Mouse (Mus musculus): ENCODE data around the gene Vasn. TPM values are rescaled to one million over a fixed set of nuclear protein-coding genes. Genes with fewer than 3 reads are reported as not detected.

Gene Vasn
- polyA plus RNA-seq, 1 experiment, result 4.4 TPM

DNA sequence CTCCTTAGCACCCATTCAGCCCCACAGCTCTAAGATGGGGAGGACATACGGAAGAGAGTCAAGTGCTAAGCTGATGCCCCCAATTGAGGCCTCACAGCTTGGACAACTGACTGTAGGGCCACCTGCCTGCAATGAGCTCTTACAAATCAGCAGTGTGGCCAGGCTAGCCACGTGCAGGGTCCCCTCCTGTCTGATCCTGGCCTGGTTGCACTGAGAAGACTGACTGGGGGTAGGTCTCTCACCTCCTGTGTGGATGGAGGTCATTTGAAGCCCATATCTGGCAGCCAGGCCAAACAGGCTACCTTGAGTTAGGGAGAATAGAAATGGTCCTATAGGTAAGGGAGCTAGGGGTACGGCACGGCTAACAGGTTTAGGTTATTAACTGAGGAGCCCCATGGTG is 6.1 kb downstream of the Vasn start:
- Histone ChIP-seq H3K4me1 (ENCODE audit: control insufficient read depth, insufficient read depth, insufficient read length, low read length) (peaks cover 18% of the 10 kb centered on the region), H3K4me3 (ENCODE audit: insufficient read depth, low read depth, low read length) (no peak overlapping the region), H3K27ac (replicated peaks; ENCODE audit: low read depth, low read length) (no peak overlapping the region)

DNA sequence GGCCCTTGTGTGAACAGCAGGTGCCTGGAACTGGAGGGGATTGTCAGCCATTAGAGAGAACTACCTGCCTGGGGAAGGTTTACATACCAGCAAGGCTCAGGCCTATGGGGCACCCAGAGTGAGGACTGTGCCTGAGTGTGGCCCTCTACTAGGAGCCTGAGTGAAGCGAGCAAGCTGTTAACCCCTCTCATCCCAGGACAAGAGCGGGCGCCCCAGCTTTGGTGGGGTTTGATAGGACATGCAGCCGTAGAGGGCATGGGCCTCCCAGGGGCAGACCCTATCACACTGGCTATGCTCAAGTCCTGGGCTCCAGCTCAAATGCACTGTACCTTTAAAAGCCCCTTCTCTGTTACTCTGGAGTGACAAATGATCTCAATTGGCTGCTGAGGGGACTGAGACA is 7.1 kb downstream of the Vasn start:
- no peak overlapping the region for H3K4me3 ChIP-seq (ENCODE audit: insufficient read depth, low read depth, low read length)
- H3K4me1 ChIP-seq (ENCODE audit: control insufficient read depth, insufficient read depth, insufficient read length, low read length), result peaks cover 24% of the 10 kb centered on the region
- H3K27ac ChIP-seq (replicated peaks; ENCODE audit: low read depth, low read length), result peak overlapping the region; percentile 50

GRCm38 (mm10) chr16:4647651-4648141 is 8.0 kb downstream of the Vasn start:
- no peak overlapping the region for H3K4me3 ChIP-seq (ENCODE audit: insufficient read depth, low read depth, low read length)
- H3K4me1 ChIP-seq (ENCODE audit: control insufficient read depth, insufficient read depth, insufficient read length, low read length), result peaks cover 29% of the 10 kb centered on the region
- peak overlapping the region; percentile 50 for H3K27ac ChIP-seq (replicated peaks; ENCODE audit: low read depth, low read length)

GRCm38 (mm10) chr16:4648416-4649023 is 8.8 kb downstream of the Vasn start:
- H3K4me1 ChIP-seq (ENCODE audit: control insufficient read depth, insufficient read depth, insufficient read length, low read length), result peaks cover 29% of the 10 kb centered on the region

DNA sequence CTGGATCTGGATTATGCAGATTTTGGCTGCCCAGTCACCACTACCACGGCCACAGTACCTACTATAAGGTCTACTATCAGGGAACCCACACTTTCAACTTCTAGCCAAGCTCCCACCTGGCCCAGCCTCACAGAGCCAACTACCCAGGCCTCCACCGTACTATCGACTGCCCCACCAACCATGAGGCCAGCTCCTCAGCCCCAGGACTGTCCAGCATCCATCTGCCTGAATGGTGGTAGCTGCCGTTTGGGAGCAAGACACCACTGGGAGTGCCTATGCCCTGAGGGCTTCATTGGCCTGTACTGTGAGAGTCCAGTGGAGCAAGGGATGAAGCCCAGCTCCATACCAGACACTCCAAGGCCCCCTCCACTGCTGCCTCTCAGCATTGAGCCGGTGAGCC is 9.5 kb downstream of the Vasn start:
- H3K4me1 ChIP-seq (ENCODE audit: control insufficient read depth, insufficient read depth, insufficient read length, low read length), result peaks cover 26% of the 10 kb centered on the region
- no peak overlapping the region for H3K4me3 ChIP-seq (ENCODE audit: insufficient read depth, low read depth, low read length)
- peak overlapping the region; percentile 1; the same call in 1 of the 2 replicates for H3K27ac ChIP-seq (replicated peaks; ENCODE audit: low read depth, low read length)

More at GRCm38 (mm10) chr16:4648416-4649023, 8.8 kb downstream of the Vasn start:
- Histone ChIP-seq H3K4me3 (ENCODE audit: insufficient read depth, low read depth, low read length) (no peak overlapping the region), H3K27ac (replicated peaks; ENCODE audit: low read depth, low read length) (no peak overlapping the region)

GRCm38 (mm10) chr16:4649692-4650091 is 10.0 kb downstream of the Vasn start:
- peak overlapping the region; percentile 1; the same call in 1 of the 2 replicates for H3K27ac ChIP-seq (replicated peaks; ENCODE audit: low read depth, low read length)
- H3K4me3 ChIP-seq (ENCODE audit: insufficient read depth, low read depth, low read length), result no peak overlapping the region
- peaks cover 29% of the 10 kb centered on the region for H3K4me1 ChIP-seq (ENCODE audit: control insufficient read depth, insufficient read depth, insufficient read length, low read length)

GRCm38 (mm10) chr16:4650161-4650560 is 10.4 kb downstream of the Vasn start:
- no peak overlapping the region for H3K4me3 ChIP-seq (ENCODE audit: insufficient read depth, low read depth, low read length)
- peaks cover 29% of the 10 kb centered on the region for H3K4me1 ChIP-seq (ENCODE audit: control insufficient read depth, insufficient read depth, insufficient read length, low read length)
- no peak overlapping the region for H3K27ac ChIP-seq (replicated peaks; ENCODE audit: low read depth, low read length)

DNA sequence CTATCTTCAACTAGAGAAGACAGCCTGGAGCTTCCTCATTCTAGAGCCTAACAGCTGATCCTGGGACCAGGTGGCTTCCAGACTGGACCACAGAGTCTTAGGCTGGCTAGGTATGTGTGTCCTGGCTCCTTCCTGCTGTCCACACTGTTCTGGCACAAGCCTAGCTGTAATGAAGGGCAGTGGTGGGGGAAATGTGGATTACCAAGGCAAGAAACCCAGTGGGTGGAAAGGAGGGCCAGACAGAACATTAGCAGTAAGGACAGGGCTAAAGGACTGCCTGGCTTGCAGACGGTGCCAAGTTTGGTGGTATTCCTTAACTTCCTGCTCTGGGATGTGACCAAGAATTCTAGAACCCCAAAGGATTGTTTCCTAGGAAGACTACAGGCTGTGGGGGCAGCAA is 11.3 kb downstream of the Vasn start:
- H3K4me3 ChIP-seq (ENCODE audit: insufficient read depth, low read depth, low read length), result no peak overlapping the region
- peaks cover 35% of the 10 kb centered on the region for H3K4me1 ChIP-seq (ENCODE audit: control insufficient read depth, insufficient read depth, insufficient read length, low read length)
- peak overlapping the region; percentile 42 for H3K27ac ChIP-seq (replicated peaks; ENCODE audit: low read depth, low read length)

- H3K4me1 ChIP-seq (ENCODE audit: control insufficient read depth, insufficient read depth, insufficient read length, low read length), result peaks cover 35% of the 10 kb centered on the region
- no peak overlapping the region for H3K4me3 ChIP-seq (ENCODE audit: insufficient read depth, low read depth, low read length)
- peak overlapping the region; percentile 42 for H3K27ac ChIP-seq (replicated peaks; ENCODE audit: low read depth, low read length)
These were observed 11.9 kb downstream of the Vasn start for GRCm38 (mm10) chr16:4651624-4652023.

DNA sequence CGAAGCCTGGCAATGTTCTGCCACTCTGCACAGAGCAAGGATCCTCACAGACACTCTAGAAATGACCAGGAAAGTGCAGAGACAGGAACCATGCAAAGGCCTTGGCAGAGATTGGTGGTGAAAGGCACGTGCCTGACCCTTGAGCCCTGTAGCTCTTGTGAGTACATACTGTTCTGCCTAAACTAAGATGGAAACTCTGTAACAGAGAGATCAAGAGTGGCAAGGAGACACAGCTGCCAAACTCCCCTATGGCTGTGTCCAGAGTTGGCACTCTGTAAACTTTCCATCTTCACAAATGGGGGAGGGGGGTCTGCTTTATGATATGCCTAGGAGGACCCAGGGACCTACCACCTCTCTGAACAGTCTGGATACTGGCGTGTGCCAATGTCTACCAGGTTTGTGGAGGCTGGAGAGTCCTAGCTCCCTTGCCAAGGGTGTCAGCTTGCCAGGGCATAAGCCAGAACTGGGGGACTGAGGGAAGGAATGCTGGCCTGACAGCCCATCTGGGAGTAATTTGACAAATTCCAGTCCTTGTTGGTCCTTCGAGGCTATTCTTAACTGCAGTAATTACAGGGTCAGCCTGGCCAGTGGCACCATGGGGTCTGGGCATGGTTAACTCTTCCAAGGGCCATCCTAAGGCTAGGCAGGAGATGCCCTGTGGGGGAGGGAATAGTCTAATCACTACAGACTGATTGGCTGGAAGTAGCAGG is 13.1 kb downstream of the Vasn start:
- no peak overlapping the region for H3K4me3 ChIP-seq (ENCODE audit: insufficient read depth, low read depth, low read length)
- H3K27ac ChIP-seq (replicated peaks; ENCODE audit: low read depth, low read length), result peak overlapping the region; percentile 67
- H3K4me1 ChIP-seq (ENCODE audit: control insufficient read depth, insufficient read depth, insufficient read length, low read length), result peaks cover 35% of the 10 kb centered on the region

GRCm38 (mm10) chr16:4654706-4655105 is 15.0 kb downstream of the Vasn start:
- Histone ChIP-seq H3K27ac (replicated peaks; ENCODE audit: low read depth, low read length) (peak overlapping the region; percentile 67), H3K4me3 (ENCODE audit: insufficient read depth, low read depth, low read length) (peak overlapping the region; percentile 9), H3K4me1 (ENCODE audit: control insufficient read depth, insufficient read depth, insufficient read length, low read length) (peaks cover 35% of the 10 kb centered on the region)

GRCm38 (mm10) chr16:4655251-4655734 is 15.6 kb downstream of the Vasn start:
- Histone ChIP-seq H3K27ac (replicated peaks; ENCODE audit: low read depth, low read length) (peak overlapping the region; percentile 83), H3K4me3 (ENCODE audit: insufficient read depth, low read depth, low read length) (no peak overlapping the region), H3K4me1 (ENCODE audit: control insufficient read depth, insufficient read depth, insufficient read length, low read length) (peaks cover 30% of the 10 kb centered on the region)

GRCm38 (mm10) chr16:4655764-4656570 is 16.2 kb downstream of the Vasn start:
- peak overlapping the region; percentile 83 for H3K27ac ChIP-seq (replicated peaks; ENCODE audit: low read depth, low read length)
- peaks cover 27% of the 10 kb centered on the region for H3K4me1 ChIP-seq (ENCODE audit: control insufficient read depth, insufficient read depth, insufficient read length, low read length)
- H3K4me3 ChIP-seq (ENCODE audit: insufficient read depth, low read depth, low read length), result no peak overlapping the region

- Histone ChIP-seq H3K27ac (replicated peaks; ENCODE audit: low read depth, low read length) (peak overlapping the region; percentile 83), H3K4me3 (ENCODE audit: insufficient read depth, low read depth, low read length) (no peak overlapping the region), H3K4me1 (ENCODE audit: control insufficient read depth, insufficient read depth, insufficient read length, low read length) (peaks cover 21% of the 10 kb centered on the region)
These were observed 16.9 kb downstream of the Vasn start for GRCm38 (mm10) chr16:4656571-4657081.

GRCm38 (mm10) chr16:4658781-4659245 is 19.1 kb downstream of the Vasn start:
- Histone ChIP-seq H3K4me3 (ENCODE audit: insufficient read depth, low read depth, low read length) (no peak overlapping the region), H3K4me1 (ENCODE audit: control insufficient read depth, insufficient read depth, insufficient read length, low read length) (peaks cover 11% of the 10 kb centered on the region), H3K27ac (replicated peaks; ENCODE audit: low read depth, low read length) (no peak overlapping the region)
